Comparison of ENCODE assay signal across 9 mouse cellular contexts in the genomic region with DNA sequence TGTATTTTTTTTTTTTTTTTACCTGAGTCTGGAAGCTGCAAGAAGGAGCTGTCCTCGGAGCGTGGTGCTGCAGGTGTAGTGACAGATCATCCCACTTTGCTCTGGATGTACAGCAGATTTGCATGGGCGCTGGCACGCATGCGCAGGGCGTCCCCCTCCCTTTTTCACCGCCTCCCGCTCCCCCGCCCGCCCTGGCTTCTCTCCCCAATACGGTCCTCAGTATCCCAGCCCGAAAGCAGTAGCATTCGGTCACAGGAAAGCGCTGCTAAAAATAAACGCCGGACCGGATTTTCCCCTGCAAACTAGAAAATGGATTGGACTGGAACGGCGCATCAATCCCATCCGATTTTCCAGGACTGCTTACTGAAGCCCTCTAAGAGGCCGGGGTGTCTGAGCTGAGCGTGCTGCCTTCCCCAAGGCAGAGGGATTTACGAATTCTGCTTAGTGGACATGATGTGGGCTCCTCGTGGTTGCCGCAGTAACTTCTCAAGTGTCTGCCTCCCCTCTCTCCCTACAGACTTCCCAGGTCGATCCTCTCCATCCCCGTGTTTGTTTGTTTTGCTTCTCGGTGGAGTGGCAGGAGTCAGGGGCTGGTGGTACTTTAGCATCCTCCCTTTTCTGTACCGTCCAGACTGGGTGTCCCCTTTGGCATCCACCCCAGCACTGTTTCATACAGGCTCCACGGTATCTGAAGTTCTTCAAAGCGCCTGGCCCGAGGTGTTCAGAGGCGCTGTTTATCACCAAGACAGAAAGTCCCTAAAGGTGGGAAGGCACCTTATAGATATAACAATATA. TPM values are rescaled to one million over a fixed set of nuclear protein-coding genes. Genes with fewer than 3 reads are reported as not detected.
DNase-seq lines count a peak whose midpoint lies in the region; ATAC-seq lines count a peak whose summit lies in the region.
"Had no signal": no experiment of that assay in that cellular context is flagged by ENCODE, and none has a peak within 500 bp of the region (broad histone marks: within the 10 kb centered on the region; RNA-seq: fewer than 3 reads in every experiment).

No protein-coding gene starts in this region.

- no peaks in the 10 kb centered on the region for H3K27me3 ChIP-seq in hindbrain, embryonic 13.5 days

- WGBS in hindbrain, embryonic 13.5 days: under 1% methylated on average over 33 of the region's 33 CpGs

- peak overlapping the region; percentile 83 for H3K27ac ChIP-seq in hindbrain, embryonic 13.5 days

- H3K9me3 ChIP-seq in hindbrain, embryonic 13.5 days: no peaks in the 10 kb centered on the region

- peak; percentile 98 for ATAC-seq in hindbrain, embryonic 13.5 days (ENCODE audit: low FRiP score)

- H3K4me1 ChIP-seq in hindbrain, embryonic 13.5 days (replicated peaks): peaks cover 11% of the 10 kb centered on the region

- no peaks in the 10 kb centered on the region for H3K36me3 ChIP-seq in hindbrain, embryonic 13.5 days

- DNase-seq in MN1 (ENCODE audit: low spot score): peak; percentile 72
- DNase-seq in cerebellum, adult 9-10 months: peak; percentile 93
- DNase-seq in frontal cortex, postnatal 10 days (ENCODE audit: low spot score in 2 of 2): peak; percentile 81 to 82
- DNase-seq in layer of hippocampus, postnatal 10 days (ENCODE audit: low spot score in 2 of 2): peak; percentile 80 to 90
- DNase-seq in lung, postnatal 4 days: peak; percentile 40 to 52
- DNase-seq in right cerebral cortex, postnatal 25 days: peak; percentile 87
- DNase-seq in thymus, postnatal 14 days: no peak

- H3K9ac ChIP-seq in hindbrain, embryonic 13.5 days: peak overlapping the region; percentile 77

- peak overlapping the region; percentile 86 for H3K4me2 ChIP-seq in hindbrain, embryonic 13.5 days

- peak overlapping the region; percentile 55 for H3K4me3 ChIP-seq in hindbrain, embryonic 13.5 days

RNA-seq across cellular contexts. Expression of a gene that starts 0.5 kb away (rescaled TPM):
- 26.3 and 26.9 TPM in 2 replicates for polyA plus RNA-seq in hindbrain, embryonic 13.5 days (2015; fragmentation: Nextera tagmentation; extraction: Ambion mirVana)
- 100 to 1,000 TPM; 152 to 153 TPM for total RNA-seq in layer of hippocampus, postnatal 10 days (2021)
- total RNA-seq: MEL had no signal
